Mouse (Mus musculus): Measurements from ENCODE around the gene Adam1a.

DNA sequence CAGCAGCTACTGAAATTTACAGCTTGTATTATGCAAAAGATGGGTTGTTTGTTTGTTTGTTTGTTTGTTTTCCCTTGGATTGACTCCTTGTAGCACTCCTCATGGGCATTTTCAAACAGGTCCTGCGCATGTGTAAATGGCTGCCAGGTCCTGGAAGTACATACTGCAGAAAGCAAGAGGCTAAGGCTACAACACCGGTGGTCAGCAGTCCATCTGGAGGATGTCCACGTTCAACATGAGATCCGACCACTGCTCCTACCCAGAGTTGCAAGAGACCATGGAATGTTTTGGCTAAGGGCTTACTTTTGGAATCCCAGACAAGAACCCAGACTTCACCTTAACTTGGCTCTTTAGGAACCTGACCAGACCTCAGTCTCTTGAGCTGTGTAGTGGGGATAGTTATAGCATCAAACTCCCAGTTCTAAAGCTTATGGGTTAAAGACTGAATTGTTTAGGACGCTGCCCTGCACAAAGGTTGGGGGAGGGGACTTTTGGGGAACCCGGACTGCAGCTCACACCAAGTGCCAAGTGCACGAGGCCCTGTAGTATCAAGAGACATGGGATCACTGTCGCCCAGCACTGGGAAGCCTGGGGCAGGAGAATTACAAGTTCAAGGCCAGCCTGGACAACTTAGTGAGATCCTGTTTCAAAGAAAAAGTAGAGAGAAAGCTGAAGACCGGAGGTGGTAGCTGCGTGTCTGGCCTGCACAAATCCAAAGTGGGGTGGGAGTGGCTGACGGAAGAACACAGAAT lies 47.0 kb upstream of the Adam1a start:
- TF ChIP-seq CTCF (IDR thresholded peaks at IDR 0.05; ENCODE audit: low read depth) (no peak), EP300 (IDR thresholded peaks at IDR 0.05; ENCODE audit: low read depth) (no peak)

Data from liver, embryonic 14.5 days (tissue).